Mouse (Mus musculus) regulatory T cell (primary cell): ENCODE data around the gene Rgsl1.
"Not testable (repeated sequence)": the region's sequence is repeated elsewhere in the genome, so short reads cannot be mapped to it uniquely, and the experiment has no call there.

Source experiments
- in situ Hi-C: fragments of 300-600 bp; cut with MboI, MseI; formaldehyde crosslinking; loops from one replicate; pipeline ENCODE4 v1.15.1; 2025; ENCODE audit warnings: high pct_unique_total_duplicates

Gene Rgsl1

DNA sequence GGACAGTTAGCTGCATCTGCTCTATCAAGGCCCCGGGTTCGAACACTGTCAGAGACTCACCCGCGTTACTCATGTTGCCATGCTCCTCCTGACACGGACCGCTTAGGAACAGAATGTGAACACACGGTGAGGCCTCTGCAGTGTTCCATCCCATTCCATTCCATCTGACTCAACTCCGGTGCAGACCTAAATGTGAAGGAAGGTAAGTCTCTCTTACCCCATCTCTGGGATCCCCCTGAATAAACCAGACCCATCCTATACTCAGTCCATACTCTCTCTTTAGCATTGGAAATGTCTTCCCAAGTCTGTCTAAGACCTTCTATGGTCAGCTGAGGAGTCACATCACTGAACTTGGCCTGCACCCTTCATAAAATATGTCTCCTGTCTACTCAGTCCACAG is at the start of gene Rgsl1:
TSS of gene Rgsl1 (minus strand) at position 101 of the 400 bp plus-strand sequence.
- in situ Hi-C loops, result no loop called here

DNA sequence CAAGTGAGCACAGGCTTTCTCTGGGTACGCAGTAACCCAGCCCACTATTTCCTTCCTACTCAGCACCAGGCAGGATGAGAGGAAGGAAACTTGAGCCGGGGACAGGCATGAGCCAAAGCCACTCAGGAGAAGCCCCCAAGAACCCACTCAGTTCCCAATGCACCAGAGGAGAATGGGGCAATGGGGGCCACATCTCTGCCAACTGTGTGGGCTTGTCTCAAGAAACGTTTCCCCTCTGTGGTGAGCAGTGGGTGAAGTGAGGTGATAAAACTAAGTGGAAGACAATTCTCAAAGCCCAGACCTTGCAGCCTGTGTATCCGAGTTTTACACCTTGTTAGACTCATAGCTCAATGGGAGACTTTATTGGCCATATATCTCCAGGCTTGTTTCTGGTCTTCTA is 47.5 kb upstream of the Rgsl1 start, which contains the start of gene Teddm1a:
TSS of gene Teddm1a (plus strand) at position 301 of the 400 bp plus-strand sequence.
- in situ Hi-C loops, result loop anchor here (5.0 kb wide), 3 partner anchors 231 to 836 kb away; no protein-coding TSS in a partner anchor

DNA sequence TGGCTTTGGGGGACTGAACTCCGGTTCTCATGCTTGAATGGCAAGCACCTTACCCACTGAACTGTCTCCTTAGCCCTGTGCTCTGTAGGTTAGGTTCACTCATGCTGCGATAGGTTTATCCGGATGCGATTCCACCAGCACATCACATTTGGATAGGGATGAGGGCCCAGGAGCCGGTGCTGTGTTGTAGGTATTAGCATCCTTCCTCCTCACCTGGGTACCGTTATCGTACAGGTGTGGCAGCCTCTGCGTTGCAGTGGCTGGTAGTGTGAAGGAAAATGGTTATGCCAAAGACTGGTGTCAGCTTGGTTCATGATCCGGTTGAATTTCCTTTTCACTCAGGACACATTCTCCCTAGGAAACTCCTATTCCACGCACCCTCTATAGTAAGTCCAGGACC is 46.2 kb upstream of the Rgsl1 start:
- in situ Hi-C loops, result loop anchor here (5.0 kb wide), 3 partner anchors 232 to 837 kb away; no protein-coding TSS in a partner anchor

DNA sequence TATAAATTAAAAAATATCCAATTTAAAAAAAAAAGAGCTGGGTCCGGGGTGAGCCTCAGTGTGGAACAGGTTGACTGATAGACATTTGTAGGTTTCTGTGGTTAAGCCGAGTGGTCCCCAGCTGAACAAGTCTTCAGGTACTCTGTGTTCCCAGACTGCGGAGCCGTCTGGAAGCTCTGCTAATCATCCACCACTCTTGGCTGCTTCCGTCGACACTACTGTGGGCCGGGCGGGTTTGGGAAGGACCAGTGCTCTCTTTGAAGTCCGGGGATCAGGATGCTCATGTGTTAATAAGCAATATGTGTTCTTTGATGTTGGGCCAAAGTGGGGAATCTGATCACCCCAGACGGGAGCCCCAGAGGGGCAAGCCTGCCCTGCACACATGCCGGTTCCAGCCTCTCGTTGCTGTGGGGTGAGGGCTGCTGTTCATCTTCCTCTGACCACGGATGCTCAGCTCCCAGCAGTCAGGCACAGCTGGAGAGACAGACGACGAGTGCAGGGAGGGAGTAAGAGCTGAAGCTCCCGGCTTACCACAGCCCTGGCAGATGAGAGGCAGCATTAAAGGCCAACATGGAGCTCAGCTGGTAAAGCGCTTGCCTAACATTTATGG is 42.2 kb upstream of the Rgsl1 start:
- in situ Hi-C loops, result no loop called here

- in situ Hi-C loops, result not testable (repeated sequence)
Measured at GRCm38 (mm10) chr1:153880391-153880790, 36.4 kb upstream of the Rgsl1 start.

DNA sequence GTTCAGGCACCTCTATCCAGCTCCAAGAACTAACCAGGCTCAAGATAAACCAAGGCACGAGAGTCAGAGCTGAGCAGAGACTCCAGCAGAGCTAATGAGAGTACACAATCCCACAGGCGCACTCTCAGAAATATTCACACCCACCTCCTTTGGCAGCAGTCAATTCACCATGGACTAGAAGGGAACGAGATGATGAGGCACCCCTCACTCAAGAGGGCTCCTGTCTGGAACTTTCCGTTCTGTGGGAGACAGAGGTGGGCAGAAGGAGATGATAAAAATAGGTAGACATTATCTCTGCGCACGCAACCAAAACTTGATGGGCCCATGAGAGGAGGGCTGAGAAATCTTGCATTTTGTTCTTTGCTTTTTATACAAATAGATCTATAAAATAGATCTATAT is 30.1 kb upstream of the Rgsl1 start, which contains the start of gene Teddm1b:
TSS of gene Teddm1b (plus strand) at position 301 of the 400 bp plus-strand sequence.
- in situ Hi-C loops, result no loop called here

- in situ Hi-C loops, result loop anchor here (10.0 kb wide), 1 partner anchor 589 kb away; no protein-coding TSS in a partner anchor
Measured at GRCm38 (mm10) chr1:153855946-153856345, 12.0 kb upstream of the Rgsl1 start.

DNA sequence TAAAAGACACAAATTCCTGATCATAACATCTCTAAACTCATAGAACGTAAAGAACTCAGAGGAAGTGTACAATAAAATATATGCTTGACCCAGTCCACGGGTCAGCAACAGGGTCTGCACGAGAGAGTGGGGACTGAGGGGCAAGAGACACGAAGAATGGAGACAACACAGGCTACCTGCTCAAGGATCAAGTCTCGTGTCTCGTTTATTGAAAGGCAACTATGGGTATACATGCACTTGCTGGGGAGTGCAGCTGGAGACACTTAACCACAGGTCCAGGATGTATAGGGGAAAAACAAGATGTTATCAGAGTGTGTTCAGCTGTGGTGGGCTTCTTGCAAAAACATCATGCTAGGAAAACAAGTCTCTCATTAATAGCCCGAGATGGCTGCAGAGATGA is 8.8 kb upstream of the Rgsl1 start:
- in situ Hi-C loops, result loop anchor here (10.0 kb wide), 1 partner anchor 592 kb away; no protein-coding TSS in a partner anchor

GRCm38 (mm10) chr1:153846867-153847266 is 2.9 kb upstream of the Rgsl1 start:
- in situ Hi-C loops, result loop anchor here (5.0 kb wide), 2 partner anchors 95 to 290 kb away; no protein-coding TSS in a partner anchor

- in situ Hi-C loops, result loop anchor here (5.0 kb wide), 2 partner anchors 94 to 289 kb away; no protein-coding TSS in a partner anchor
Measured at GRCm38 (mm10) chr1:153846420-153846819, 2.5 kb upstream of the Rgsl1 start.

DNA sequence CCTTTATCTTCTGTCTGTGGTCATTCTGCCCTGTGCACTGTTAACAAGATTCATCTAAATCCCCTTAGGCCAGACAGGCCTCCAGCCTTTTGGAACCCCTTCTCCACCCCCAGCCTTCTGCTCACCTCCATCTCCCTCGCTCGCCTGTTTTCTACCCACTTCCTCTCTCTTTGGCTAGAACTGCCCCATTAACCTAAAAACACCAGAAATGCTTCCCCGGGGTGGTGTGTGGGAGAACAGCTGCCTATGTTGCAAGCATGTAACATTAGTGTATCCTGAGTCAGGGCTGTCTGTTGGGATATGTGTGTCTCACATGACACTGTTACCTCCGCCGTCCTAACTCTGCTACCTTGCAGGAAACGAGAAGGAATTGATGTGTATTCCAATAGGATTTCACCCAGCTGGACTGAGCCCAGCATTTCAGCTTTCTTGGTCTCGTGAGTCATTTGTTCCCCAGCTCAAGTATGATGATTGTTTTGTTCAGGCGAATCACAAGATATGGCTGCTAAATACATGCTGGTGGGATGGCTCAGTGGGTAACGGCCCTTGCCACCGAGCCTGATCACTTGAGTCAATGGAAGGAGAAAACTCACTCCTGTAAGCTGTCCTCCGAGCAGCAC is 1.7 kb downstream of the Rgsl1 start:
- in situ Hi-C loops, result no loop called here

DNA sequence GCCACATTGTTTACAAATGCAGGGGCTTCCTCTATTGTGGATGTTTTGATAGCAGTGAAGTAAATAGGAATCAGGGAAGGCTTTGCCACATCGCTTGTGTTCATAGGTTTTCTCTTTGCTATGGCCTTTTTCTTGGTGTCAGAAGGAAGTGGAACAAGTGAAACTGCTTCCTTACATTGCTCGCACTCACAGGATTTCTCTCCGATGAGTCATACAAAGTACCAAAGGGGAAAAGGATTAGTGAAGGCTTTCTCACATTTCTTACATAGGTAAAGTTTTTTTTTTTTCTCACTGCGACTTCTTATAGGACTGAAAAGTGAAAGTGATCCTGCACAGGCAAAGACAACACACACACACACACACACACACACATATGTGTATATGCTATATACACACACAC is 7.9 kb downstream of the Rgsl1 start:
- in situ Hi-C loops, result no loop called here

DNA sequence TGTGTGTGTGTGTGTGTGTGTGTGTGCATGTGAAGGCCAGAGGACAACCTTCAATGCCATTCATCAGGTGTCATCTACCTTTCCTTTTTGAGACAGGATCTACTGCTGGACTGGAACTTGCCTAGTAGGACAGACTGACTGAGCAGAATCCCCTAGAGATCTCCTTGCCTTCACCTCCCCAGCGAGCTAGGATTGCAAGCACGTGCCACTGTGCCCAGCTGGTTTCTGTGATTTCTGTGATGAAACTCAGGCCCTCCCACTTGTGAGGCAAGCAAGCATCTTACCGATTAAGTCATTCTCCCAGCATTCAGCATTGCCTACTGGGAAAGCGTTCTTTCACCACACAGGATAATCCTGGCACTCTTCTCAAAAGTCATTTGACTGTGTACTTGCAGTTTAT is 13.2 kb downstream of the Rgsl1 start:
- in situ Hi-C loops, result no loop called here

GRCm38 (mm10) chr1:153820216-153820615 is 23.7 kb downstream of the Rgsl1 start:
- in situ Hi-C loops, result no loop called here

DNA sequence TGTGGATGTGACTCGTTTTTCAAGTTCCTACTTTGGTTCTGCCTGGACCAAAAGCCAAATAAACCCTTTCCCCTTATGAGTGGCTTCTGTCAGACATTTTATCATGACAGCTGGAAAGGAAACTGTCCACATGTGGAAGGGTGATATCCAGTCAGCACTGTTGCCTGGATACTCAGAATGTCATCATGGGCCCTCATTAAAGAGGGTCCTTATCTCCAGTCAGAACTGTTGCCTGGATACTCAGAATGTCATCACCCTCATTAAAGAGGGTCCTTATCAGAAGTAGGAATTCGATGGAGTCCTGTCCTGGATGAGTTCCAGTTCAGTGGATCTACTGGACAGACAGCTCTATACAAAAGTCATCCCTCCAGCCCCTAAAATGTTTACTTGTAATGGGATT is 29.7 kb downstream of the Rgsl1 start:
- in situ Hi-C loops, result no loop called here

- in situ Hi-C loops, result loop anchor here (5.0 kb wide), 1 partner anchor 55 kb away; no protein-coding TSS in a partner anchor
Measured at GRCm38 (mm10) chr1:153807390-153807993, 36.5 kb downstream of the Rgsl1 start.

- in situ Hi-C loops, result no loop called here
Measured at GRCm38 (mm10) chr1:153803530-153803929, 40.4 kb downstream of the Rgsl1 start.

- in situ Hi-C loops, result no loop called here
Measured at GRCm38 (mm10) chr1:153802691-153803090, 41.3 kb downstream of the Rgsl1 start.

- in situ Hi-C loops, result loop anchor here (25.0 kb wide), 1 partner anchor 1257 kb away; no protein-coding TSS in a partner anchor
Measured at GRCm38 (mm10) chr1:153794241-153794640, 49.7 kb downstream of the Rgsl1 start.

- in situ Hi-C loops, result loop anchor here (25.0 kb wide), 1 partner anchor 1253 kb away; no protein-coding TSS in a partner anchor
Measured at GRCm38 (mm10) chr1:153790708-153791107, 53.2 kb downstream of the Rgsl1 start.

GRCm38 (mm10) chr1:153785608-153786007 is 58.3 kb downstream of the Rgsl1 start:
- in situ Hi-C loops, result loop anchor here (25.0 kb wide), 1 partner anchor 1248 kb away; no protein-coding TSS in a partner anchor

GRCm38 (mm10) chr1:153783339-153783738 is 60.6 kb downstream of the Rgsl1 start:
- in situ Hi-C loops, result loop anchor here (25.0 kb wide), 1 partner anchor 1246 kb away; no protein-coding TSS in a partner anchor
